11 mouse cellular contexts compared by ENCODE assay signal in genomic region chr17:31466854-31467253, GRCm38 (mm10). TPM values are rescaled to one million over a fixed set of nuclear protein-coding genes. Genes with fewer than 3 reads are reported as not detected.
DNase-seq lines count a peak whose midpoint lies in the region; ATAC-seq and TF ChIP-seq lines count a peak whose summit lies in the region.
"Had no signal": no experiment of that assay in that cellular context is flagged by ENCODE, and none has a peak within 500 bp of the region (broad histone marks: within the 10 kb centered on the region; RNA-seq: fewer than 3 reads in every experiment).

No protein-coding gene starts in this region.

- WGBS in kidney, postnatal 0 days: 90% methylated on average over 3 of the region's 3 CpGs

- H3K9ac ChIP-seq in kidney, postnatal 0 days (ENCODE audit: low read depth, low read length): no peak overlapping the region
- H3K9ac ChIP-seq: limb, embryonic 13.5 days had no signal

- no peak for DNase-seq in kidney, postnatal 0 days (ENCODE audit: low spot score)
- DNase-seq in kidney, adult 11 months: no peak
- DNase-seq in thymus, postnatal 0 days (ENCODE audit: low spot score): peak; percentile 14
- DNase-seq in thymus, postnatal 36 days: no peak
- DNase-seq in R1 (ENCODE audit: low read depth, low spot score): peak; percentile 61
- peak; percentile 26 for DNase-seq in splenic B cell, adult 2 months (ENCODE audit: low read depth, low spot score)
- DNase-seq in kidney, adult 9 months: no peak
- DNase-seq in cerebellum, adult 11-12 months: no peak

- 0 out of 2 replicates have a peak, but pooled peaks cover 13% of the 10 kb centered on the region for H3K36me3 ChIP-seq in kidney, postnatal 0 days (ENCODE audit: insufficient read depth, low read length)
- no peaks in the 10 kb centered on the region for H3K36me3 ChIP-seq in splenic B cell, adult 2 months (ENCODE audit: control insufficient read depth, insufficient read depth, low read length, poor library complexity, severe bottlenecking)

- H3K27me3 ChIP-seq in kidney, postnatal 0 days (ENCODE audit: insufficient read depth, low read length): no peaks in the 10 kb centered on the region
- H3K27me3 ChIP-seq in splenic B cell, adult 2 months (ENCODE audit: control insufficient read depth, insufficient read depth, low read length, poor library complexity, severe bottlenecking): no peaks in the 10 kb centered on the region
- H3K27me3 ChIP-seq: limb, embryonic 13.5 days had no signal

- H3K9me3 ChIP-seq in kidney, postnatal 0 days (replicated peaks; ENCODE audit: low read length): no peaks in the 10 kb centered on the region
- H3K9me3 ChIP-seq: limb, embryonic 13.5 days had no signal

- no peak for ATAC-seq in kidney, postnatal 0 days (replicated peaks; ENCODE audit: low FRiP score, low read depth)
- ATAC-seq: intestine, embryonic 16.5 days had no signal

- H3K27ac ChIP-seq in kidney, postnatal 0 days: no peak overlapping the region
- H3K27ac ChIP-seq: limb, embryonic 13.5 days had no signal

- H3K4me3 ChIP-seq in kidney, postnatal 0 days (replicated peaks; ENCODE audit: low read depth, low read length): no peak overlapping the region
- H3K4me3 ChIP-seq: limb, embryonic 13.5 days; myocyte had no signal

- TF ChIP-seq CTCF in kidney, postnatal 0 days (IDR thresholded peaks at IDR 0.05; ENCODE audit: low read depth): peak; percentile 60

- no peak overlapping the region for H3K4me2 ChIP-seq in kidney, postnatal 0 days (ENCODE audit: low read length)
- H3K4me2 ChIP-seq: limb, embryonic 13.5 days had no signal

- H3K4me1 ChIP-seq in kidney, postnatal 0 days (replicated peaks; ENCODE audit: insufficient read depth, low read length): no peaks in the 10 kb centered on the region
- H3K4me1 ChIP-seq: limb, embryonic 13.5 days had no signal

RNA-seq across cellular contexts. Expression of gene Wdr4, which starts 52.9 kb away (rescaled TPM):
- 25.9 and 28.8 TPM in 2 replicates for polyA plus RNA-seq in kidney, postnatal 0 days (2015; fragmentation: Nextera tagmentation; extraction: Ambion mirVana)
- 23.9 and 24.7 TPM in 2 replicates for polyA plus RNA-seq in thymus, postnatal 0 days (2015; fragmentation: Nextera tagmentation; extraction: Ambion mirVana)

RNA-seq across cellular contexts. Expression of gene Ndufv3, which starts 53.1 kb away (rescaled TPM):
- 353 and 364 TPM in 2 replicates for polyA plus RNA-seq in kidney, postnatal 0 days (2015; fragmentation: Nextera tagmentation; extraction: Ambion mirVana)
- polyA plus RNA-seq in thymus, postnatal 0 days (2015; fragmentation: Nextera tagmentation; extraction: Ambion mirVana): 425 and 444 TPM in 2 replicates

Comparison
In these comparisons a context has a peak if more than half of its experiments do, and no peak if none do; other contexts are left out.
1. DNase-seq: peak in thymus, postnatal 0 days (single experiment), R1 (single experiment) and splenic B cell, adult 2 months (single experiment); none in kidney, postnatal 0 days (single experiment), kidney, adult 11 months (single experiment), thymus, postnatal 36 days (0 of 2), kidney, adult 9 months (single experiment) and cerebellum, adult 11-12 months (single experiment).